Mouse (Mus musculus): ENCODE measurements at regions not wholly inside any gene's neighbourhood (a gene's known extent, or its start where the extent isn't known, plus 50 kb on each side); places are given as distances from the start of the nearest gene placed in this dataset.
"Not testable (repeated sequence)": the region's sequence is repeated elsewhere in the genome, so short reads cannot be mapped to it uniquely, and the experiment has no call there.

GRCm38 (mm10) chr9:33482845-33483540 lies 847.0 kb downstream of the Ets1 start:
- DNase-seq: no peak

- no peak for DNase-seq
These were observed 847.5 kb downstream of the Ets1 start for GRCm38 (mm10) chr9:33483541-33483846.

- DNase-seq: peak in 1 of 2 experiments; percentile 8
These were observed 897.2 kb downstream of the Ets1 start for GRCm38 (mm10) chr9:33533101-33533810.

- peak; percentile 77 to 89 for DNase-seq
These were observed 907.3 kb downstream of the Ets1 start for GRCm38 (mm10) chr9:33543301-33543700.

GRCm38 (mm10) chr9:33546126-33546737 lies 910.2 kb downstream of the Ets1 start:
- DNase-seq: no peak

- no peak for DNase-seq
These were observed 913.4 kb downstream of the Ets1 start for GRCm38 (mm10) chr9:33549395-33549794.

- DNase-seq: peak; percentile 79 to 89
These were observed 913.7 kb upstream of the Kirrel3 start for GRCm38 (mm10) chr9:33571990-33572389.

GRCm38 (mm10) chr9:33611511-33611910 lies 874.2 kb upstream of the Kirrel3 start:
- no peak for DNase-seq

- DNase-seq: no peak
These were observed 861.3 kb upstream of the Kirrel3 start for GRCm38 (mm10) chr9:33624378-33624777.

GRCm38 (mm10) chr9:33629731-33630473 lies 855.8 kb upstream of the Kirrel3 start:
- no peak for DNase-seq

GRCm38 (mm10) chr9:33662978-33663377 lies 822.7 kb upstream of the Kirrel3 start:
- no peak for DNase-seq

GRCm38 (mm10) chr9:33681129-33681528 lies 804.6 kb upstream of the Kirrel3 start:
- peak; percentile 66 to 70 for DNase-seq

- no peak for DNase-seq
These were observed 794.0 kb upstream of the Kirrel3 start for GRCm38 (mm10) chr9:33691731-33692130.

GRCm38 (mm10) chr9:33717614-33718013 lies 768.1 kb upstream of the Kirrel3 start:
- DNase-seq: no peak

GRCm38 (mm10) chr9:33724811-33725210 lies 760.9 kb upstream of the Kirrel3 start:
- peak; percentile 65 to 67 for DNase-seq

- DNase-seq: not testable (repeated sequence)
These were observed 757.6 kb upstream of the Kirrel3 start for GRCm38 (mm10) chr9:33728058-33728457.

- no peak for DNase-seq
These were observed 725.0 kb upstream of the Kirrel3 start for GRCm38 (mm10) chr9:33760701-33761100.

- DNase-seq: peak in 1 of 2 experiments; percentile 2
These were observed 719.5 kb upstream of the Kirrel3 start for GRCm38 (mm10) chr9:33766235-33766634.

- DNase-seq: peak in 1 of 2 experiments; percentile 4
These were observed 715.9 kb upstream of the Kirrel3 start for GRCm38 (mm10) chr9:33769811-33770210.

GRCm38 (mm10) chr9:33774178-33774577 lies 711.5 kb upstream of the Kirrel3 start:
- DNase-seq: peak; percentile 10 to 20

GRCm38 (mm10) chr9:33790617-33791016 lies 695.1 kb upstream of the Kirrel3 start:
- peak; percentile 50 to 68 for DNase-seq

- DNase-seq: no peak
These were observed 685.4 kb upstream of the Kirrel3 start for GRCm38 (mm10) chr9:33800250-33800649.

GRCm38 (mm10) chr9:33800763-33801162 lies 684.9 kb upstream of the Kirrel3 start:
- no peak for DNase-seq
